ENCODE assay signal across 17 mouse cellular contexts in the genomic region with DNA sequence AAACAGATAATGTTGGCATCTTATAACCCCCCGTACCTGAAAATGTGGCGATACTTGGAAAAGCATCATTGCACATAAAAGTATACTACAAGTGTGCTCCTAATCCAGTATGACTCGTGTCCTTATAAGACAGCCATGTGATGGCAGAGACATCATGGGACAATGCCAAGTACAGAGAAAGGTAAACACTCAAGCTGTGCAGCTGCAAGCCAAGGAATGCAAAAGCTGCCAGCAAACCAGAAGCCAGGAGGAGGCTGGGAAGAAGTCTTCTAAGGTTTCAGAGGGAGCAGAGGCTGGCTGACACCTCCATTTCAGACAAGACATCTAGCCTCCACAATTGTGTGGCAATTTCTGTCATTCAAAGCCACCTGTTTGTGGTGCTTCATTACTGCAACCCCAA. TPM values are rescaled to one million over a fixed set of nuclear protein-coding genes. Genes with fewer than 3 reads are reported as not detected.
DNase-seq lines count a peak whose midpoint lies in the region; ATAC-seq and TF ChIP-seq lines count a peak whose summit lies in the region.
"Had no signal": no experiment of that assay in that cellular context is flagged by ENCODE, and none has a peak within 500 bp of the region (broad histone marks: within the 10 kb centered on the region; RNA-seq: fewer than 3 reads in every experiment).

No protein-coding gene starts in this region.

- peaks cover 78% of the 10 kb centered on the region for H3K36me3 ChIP-seq in heart, embryonic 12.5 days
- peaks cover 44% of the 10 kb centered on the region for H3K36me3 ChIP-seq in forebrain, postnatal 0 days (ENCODE audit: insufficient read depth)

- intact Hi-C loops in gastrocnemius, postnatal 14 days (cut with DNase I; ENCODE audit: low total_unique reads), result no loop called here

- H3K4me1 ChIP-seq in heart, embryonic 12.5 days (replicated peaks), result peaks cover 14% of the 10 kb centered on the region
- H3K4me1 ChIP-seq in forebrain, postnatal 0 days (ENCODE audit: insufficient read depth), result peaks cover 28% of the 10 kb centered on the region

- H3K27ac ChIP-seq in heart, embryonic 12.5 days (ENCODE audit: poor library complexity, severe bottlenecking), result no peak overlapping the region
- H3K27ac ChIP-seq in forebrain, postnatal 0 days (ENCODE audit: low read depth, low read length), result no peak overlapping the region
- H3K27ac ChIP-seq: heart, embryonic 13.5 days; hindbrain, embryonic 12.5 days; limb, embryonic 13.5 days; macrophage had no signal

- DNase-seq in heart, adult 11 months, result peak; percentile 92
- DNase-seq in brain, adult 2 months (ENCODE audit: low read depth, low spot score), result peak; percentile 83
- peak; percentile 50 for DNase-seq in gastrocnemius, postnatal 14 days
- peak; percentile 56 for DNase-seq in lung, postnatal 14 days
- no peak for DNase-seq in forebrain, postnatal 0 days
- no peak for DNase-seq in layer of hippocampus, postnatal 14 days (ENCODE audit: low spot score in 2 of 2)
- DNase-seq: kidney, adult 11 months; midbrain, embryonic 14.5 days; thymus, postnatal 14 days had no signal

- no peak for ATAC-seq in heart, embryonic 12.5 days (ENCODE audit: insufficient number of reproducible peaks, low FRiP score)
- no peak for ATAC-seq in forebrain, postnatal 0 days

- no peak for TF ChIP-seq CTCF in forebrain, postnatal 0 days (IDR thresholded peaks at IDR 0.05; ENCODE audit: low read depth)

- H3K9ac ChIP-seq in heart, embryonic 12.5 days, result no peak overlapping the region
- no peak overlapping the region for H3K9ac ChIP-seq in forebrain, postnatal 0 days
- H3K9ac ChIP-seq: heart, embryonic 13.5 days; hindbrain, embryonic 12.5 days; limb, embryonic 13.5 days had no signal

- H3K4me3 ChIP-seq in heart, embryonic 12.5 days, result no peak overlapping the region
- no peak overlapping the region for H3K4me3 ChIP-seq in forebrain, postnatal 0 days (ENCODE audit: low read depth, low read length)
- H3K4me3 ChIP-seq: erythroblast, embryonic 14.5 days; heart, embryonic 13.5 days; hindbrain, embryonic 12.5 days; limb, embryonic 13.5 days had no signal

- H3K9me3 ChIP-seq in heart, embryonic 12.5 days (replicated peaks), result no peaks in the 10 kb centered on the region
- no peaks in the 10 kb centered on the region for H3K9me3 ChIP-seq in forebrain, postnatal 0 days (ENCODE audit: low read length)
- H3K9me3 ChIP-seq: heart, embryonic 13.5 days; hindbrain, embryonic 12.5 days; limb, embryonic 13.5 days had no signal

- 85% methylated on average over 3 of the region's 3 CpGs for WGBS in heart, embryonic 12.5 days
- WGBS in forebrain, postnatal 0 days, result 83% methylated on average over 3 of the region's 3 CpGs

- no peaks in the 10 kb centered on the region for H3K27me3 ChIP-seq in heart, embryonic 12.5 days (replicated peaks)
- no peaks in the 10 kb centered on the region for H3K27me3 ChIP-seq in forebrain, postnatal 0 days (ENCODE audit: insufficient read depth, low read length)
- H3K27me3 ChIP-seq: CH12.LX; heart, embryonic 13.5 days; hindbrain, embryonic 12.5 days; limb, embryonic 13.5 days had no signal

- no peak overlapping the region for H3K4me2 ChIP-seq in heart, embryonic 12.5 days
- no peak overlapping the region for H3K4me2 ChIP-seq in forebrain, postnatal 0 days (ENCODE audit: low read depth)
- H3K4me2 ChIP-seq: heart, embryonic 13.5 days; hindbrain, embryonic 12.5 days; limb, embryonic 13.5 days had no signal

RNA-seq across cellular contexts. Expression of a gene that starts 8.6 kb away (rescaled TPM):
- polyA plus RNA-seq in heart, embryonic 12.5 days (2016; fragmentation: Nextera tagmentation; extraction: Ambion mirVana), result 43.0 and 44.7 TPM in 2 replicates
- 100 to 1,000 TPM; 141 to 204 TPM for total RNA-seq in gastrocnemius, postnatal 14 days (2021)
- 37.9 and 42.9 TPM in 2 replicates for total RNA-seq in forebrain, postnatal 0 days (2014; rRNA removed)
- 58.1 and 61.8 TPM in 2 replicates for polyA plus RNA-seq in forebrain, postnatal 0 days (2015; fragmentation: Nextera tagmentation; extraction: Ambion mirVana)
- total RNA-seq in layer of hippocampus, postnatal 14 days (2021), result 100 to 1,000 TPM; 124 to 131 TPM

RNA-seq across cellular contexts. Expression of a gene that starts 14.4 kb away (rescaled TPM):
- 12.4 and 12.9 TPM in 2 replicates for polyA plus RNA-seq in heart, embryonic 12.5 days (2016; fragmentation: Nextera tagmentation; extraction: Ambion mirVana)
- total RNA-seq in gastrocnemius, postnatal 14 days (2021), result 1 to 10 TPM; 2.6 to 2.7 TPM
- 21.6 and 22.3 TPM in 2 replicates for total RNA-seq in forebrain, postnatal 0 days (2014; rRNA removed)
- polyA plus RNA-seq in forebrain, postnatal 0 days (2015; fragmentation: Nextera tagmentation; extraction: Ambion mirVana), result 16.7 and 17.4 TPM in 2 replicates
- total RNA-seq in layer of hippocampus, postnatal 14 days (2021), result 10 to 100 TPM; 10.0 to 10.2 TPM

RNA-seq across cellular contexts. Expression of a gene that starts 19.1 kb away (rescaled TPM):
- 183 and 196 TPM in 2 replicates for polyA plus RNA-seq in heart, embryonic 12.5 days (2016; fragmentation: Nextera tagmentation; extraction: Ambion mirVana)
- total RNA-seq in gastrocnemius, postnatal 14 days (2021), result 10 to 100 TPM; 55.4 to 57.6 TPM
- total RNA-seq in forebrain, postnatal 0 days (2014; rRNA removed), result 557 and 600 TPM in 2 replicates
- 599 and 626 TPM in 2 replicates for polyA plus RNA-seq in forebrain, postnatal 0 days (2015; fragmentation: Nextera tagmentation; extraction: Ambion mirVana)
- total RNA-seq in layer of hippocampus, postnatal 14 days (2021), result 100 to 1,000 TPM; 433 TPM

RNA-seq across cellular contexts. Expression of a gene that starts 22.9 kb away (rescaled TPM):
- 18.3 and 19.4 TPM in 2 replicates for polyA plus RNA-seq in heart, embryonic 12.5 days (2016; fragmentation: Nextera tagmentation; extraction: Ambion mirVana)
- 1 to 10 TPM; 6.5 to 8.1 TPM for total RNA-seq in gastrocnemius, postnatal 14 days (2021)
- 179 and 192 TPM in 2 replicates for total RNA-seq in forebrain, postnatal 0 days (2014; rRNA removed)
- polyA plus RNA-seq in forebrain, postnatal 0 days (2015; fragmentation: Nextera tagmentation; extraction: Ambion mirVana), result 89.0 and 90.6 TPM in 2 replicates
- total RNA-seq in layer of hippocampus, postnatal 14 days (2021), result 10 to 100 TPM; 94.4 to 99.7 TPM
- total RNA-seq: common myeloid progenitor, adult 5-6 weeks had no signal

RNA-seq across cellular contexts. Expression of a gene that starts 23.4 kb away (rescaled TPM):
- 0.54 and 0.70 TPM in 2 replicates for polyA plus RNA-seq in heart, embryonic 12.5 days (2016; fragmentation: Nextera tagmentation; extraction: Ambion mirVana)
- total RNA-seq in gastrocnemius, postnatal 14 days (2021), result under 1 TPM; 0.31 TPM
- total RNA-seq in forebrain, postnatal 0 days (2014; rRNA removed), result 0.62 and 1.0 TPM in 2 replicates
- 0.42 and 0.54 TPM in 2 replicates for polyA plus RNA-seq in forebrain, postnatal 0 days (2015; fragmentation: Nextera tagmentation; extraction: Ambion mirVana)
- 1 to 10 TPM; 1.8 to 2.0 TPM for total RNA-seq in layer of hippocampus, postnatal 14 days (2021)
- total RNA-seq: CH12.LX; common myeloid progenitor, adult 5-6 weeks had no signal
- polyA plus RNA-seq: macrophage had no signal

Comparison
In these comparisons a context has a peak if more than half of its experiments do, and no peak if none do; other contexts are left out.
1. DNase-seq: peak in heart, adult 11 months (single experiment), brain, adult 2 months (single experiment), gastrocnemius, postnatal 14 days (single experiment) and lung, postnatal 14 days (single experiment); none in forebrain, postnatal 0 days (single experiment) and layer of hippocampus, postnatal 14 days (0 of 2).